ENCODE assay signal across 25 mouse cellular contexts in genomic region chr12:105753813-105754212, GRCm38 (mm10). TPM values are rescaled to one million over a fixed set of nuclear protein-coding genes. Genes with fewer than 3 reads are reported as not detected.
DNase-seq lines count a peak whose midpoint lies in the region; ATAC-seq and TF ChIP-seq lines count a peak whose summit lies in the region.
"Had no signal": no experiment of that assay in that cellular context is flagged by ENCODE, and none has a peak within 500 bp of the region (broad histone marks: within the 10 kb centered on the region; RNA-seq: fewer than 3 reads in every experiment).

No protein-coding gene starts in this region.

- TF ChIP-seq POLR2A in liver, adult 2 months (IDR thresholded peaks at IDR 0.05; ENCODE audit: extremely low read depth, insufficient read depth, low read length), result no peak
- no peak for TF ChIP-seq POLR2A in kidney, adult 2 months (IDR thresholded peaks at IDR 0.05; ENCODE audit: low read depth, low read length)

- H3K79me2 ChIP-seq in liver, adult 2 months (ENCODE audit: control insufficient read depth, insufficient read depth, low read length), result no peaks in the 10 kb centered on the region

- DNase-seq in liver, adult 2 months (ENCODE audit: extremely low read depth, low read depth, low spot score), result peak; percentile 99
- DNase-seq in kidney, adult 2 months, result peak; percentile 91
- DNase-seq in kidney, postnatal 25 days, result peak; percentile 51 to 79
- DNase-seq in stomach, postnatal 0 days (ENCODE audit: low spot score), result peak; percentile 65
- DNase-seq in gastrocnemius, adult 8-10 months (ENCODE audit: low spot score in 2 of 2), result no peak
- no peak for DNase-seq in midbrain, embryonic 11.5 days (ENCODE audit: low spot score, missing footprints)
- no peak for DNase-seq in thymus, postnatal 14 days
- DNase-seq: B cell, adult 2 months; cerebellum, adult 2 months; gastrocnemius, postnatal 36 days; layer of hippocampus, postnatal 36 days; lung, embryonic 14.5 days; right cerebral cortex, postnatal 4 days; thymus, adult 2 months had no signal

- no peak overlapping the region for H3K4me2 ChIP-seq in liver, embryonic 12.5 days
- no peak overlapping the region for H3K4me2 ChIP-seq in stomach, postnatal 0 days (replicated peaks; ENCODE audit: low read depth)
- H3K4me2 ChIP-seq in midbrain, embryonic 11.5 days, result no peak overlapping the region
- H3K4me2 ChIP-seq: forebrain, embryonic 12.5 days; limb, embryonic 13.5 days; lung, embryonic 14.5 days; neural tube, embryonic 12.5 days had no signal

- peak overlapping the region; percentile 2; the same call in 1 of the 2 replicates for H3K4me3 ChIP-seq in liver, adult 2 months (ENCODE audit: insufficient read depth, low read depth, low read length)
- H3K4me3 ChIP-seq in liver, embryonic 12.5 days, result no peak overlapping the region
- no peak overlapping the region for H3K4me3 ChIP-seq in kidney, adult 2 months (ENCODE audit: insufficient read depth, low read depth, low read length)
- H3K4me3 ChIP-seq in stomach, postnatal 0 days (ENCODE audit: low read depth, low read length), result no peak overlapping the region
- no peak overlapping the region for H3K4me3 ChIP-seq in midbrain, embryonic 11.5 days (ENCODE audit: low read depth, low read length)
- H3K4me3 ChIP-seq: embryonic facial prominence, embryonic 10.5 days; forebrain, embryonic 12.5 days; heart, embryonic 10.5 days; hindbrain, embryonic 10.5 days; layer of hippocampus, adult 2 months; limb, embryonic 13.5 days; midbrain, embryonic 10.5 days; neural tube, embryonic 12.5 days had no signal

- ATAC-seq in liver, embryonic 12.5 days, result no peak
- peak; percentile 87 for ATAC-seq in stomach, postnatal 0 days (ENCODE audit: low FRiP score, low TSS enrichment)
- no peak for ATAC-seq in midbrain, embryonic 11.5 days (ENCODE audit: low FRiP score)

- TF ChIP-seq EP300 in stomach, postnatal 0 days (optimal IDR thresholded peaks at IDR 0.05), result no peak

- peak overlapping the region; percentile 97 for H3K27ac ChIP-seq in liver, adult 2 months (replicated peaks; ENCODE audit: insufficient read depth, low read depth, low read length)
- H3K27ac ChIP-seq in liver, embryonic 12.5 days, result no peak overlapping the region
- H3K27ac ChIP-seq in kidney, adult 2 months (ENCODE audit: insufficient read depth, low read depth, low read length), result peak overlapping the region; percentile 84
- H3K27ac ChIP-seq in stomach, postnatal 0 days (replicated peaks), result no peak overlapping the region
- H3K27ac ChIP-seq in midbrain, embryonic 11.5 days (ENCODE audit: low read depth, low read length), result no peak overlapping the region
- H3K27ac ChIP-seq: embryonic facial prominence, embryonic 10.5 days; forebrain, embryonic 12.5 days; hindbrain, embryonic 10.5 days; layer of hippocampus, adult 2 months; limb, embryonic 13.5 days; macrophage; midbrain, embryonic 10.5 days; neural tube, embryonic 12.5 days had no signal

- no peaks in the 10 kb centered on the region for H3K36me3 ChIP-seq in liver, adult 2 months (ENCODE audit: control insufficient read depth, insufficient read depth, low read length)
- no peaks in the 10 kb centered on the region for H3K36me3 ChIP-seq in liver, embryonic 12.5 days
- no peaks in the 10 kb centered on the region for H3K36me3 ChIP-seq in kidney, adult 2 months (ENCODE audit: control insufficient read depth, insufficient read depth, low read length)
- no peaks in the 10 kb centered on the region for H3K36me3 ChIP-seq in stomach, postnatal 0 days (ENCODE audit: control insufficient read depth, insufficient read depth, low read length)
- no peaks in the 10 kb centered on the region for H3K36me3 ChIP-seq in midbrain, embryonic 11.5 days (ENCODE audit: control insufficient read depth, insufficient read depth, low read length)
- H3K36me3 ChIP-seq: embryonic facial prominence, embryonic 10.5 days; forebrain, embryonic 12.5 days; hindbrain, embryonic 10.5 days; limb, embryonic 13.5 days; midbrain, embryonic 10.5 days; neural tube, embryonic 12.5 days had no signal

- no peaks in the 10 kb centered on the region for H3K27me3 ChIP-seq in liver, adult 2 months (ENCODE audit: control insufficient read depth, insufficient read depth, low read length)
- no peaks in the 10 kb centered on the region for H3K27me3 ChIP-seq in liver, embryonic 12.5 days (replicated peaks)
- H3K27me3 ChIP-seq in kidney, adult 2 months (replicated peaks; ENCODE audit: control insufficient read depth, insufficient read depth, low read length), result no peaks in the 10 kb centered on the region
- no peaks in the 10 kb centered on the region for H3K27me3 ChIP-seq in stomach, postnatal 0 days (ENCODE audit: control insufficient read depth, insufficient read depth, low read length)
- H3K27me3 ChIP-seq in midbrain, embryonic 11.5 days (ENCODE audit: control insufficient read depth, insufficient read depth, low read length), result no peaks in the 10 kb centered on the region
- H3K27me3 ChIP-seq: forebrain, embryonic 12.5 days; limb, embryonic 13.5 days; neural tube, embryonic 12.5 days had no signal

- TF ChIP-seq CTCF in liver, adult 2 months (IDR thresholded peaks at IDR 0.05; ENCODE audit: low read depth, low read length), result 0 out of 2 replicates have a peak, but pooled peaks have one; percentile 3
- no peak for TF ChIP-seq CTCF in kidney, adult 2 months (conservative IDR thresholded peaks at IDR 0.05; ENCODE audit: insufficient read depth, insufficient read length, low read depth, low read length)
- no peak for TF ChIP-seq CTCF in stomach, postnatal 0 days (IDR thresholded peaks at IDR 0.05; ENCODE audit: low read depth)

- WGBS in liver, adult 2 months, result 34% methylated on average over 10 of the region's 10 CpGs
- 71% methylated on average over 10 of the region's 10 CpGs for WGBS in liver, embryonic 12.5 days (ENCODE audit: insufficient replicate concordance)
- WGBS in kidney, adult 2 months, result 40% methylated on average over 10 of the region's 10 CpGs
- 41% methylated on average over 10 of the region's 10 CpGs for WGBS in stomach, postnatal 0 days
- WGBS in midbrain, embryonic 11.5 days, result 93% methylated on average over 10 of the region's 10 CpGs

- peaks cover 18% of the 10 kb centered on the region for H3K4me1 ChIP-seq in liver, adult 2 months (ENCODE audit: control insufficient read depth, insufficient read depth, low read length)
- peaks cover 23% of the 10 kb centered on the region for H3K4me1 ChIP-seq in liver, embryonic 12.5 days
- peaks cover 7% of the 10 kb centered on the region; the same call in 1 of the 2 replicates for H3K4me1 ChIP-seq in kidney, adult 2 months (ENCODE audit: control insufficient read depth, insufficient read depth, low read length)
- H3K4me1 ChIP-seq in stomach, postnatal 0 days (replicated peaks; ENCODE audit: control insufficient read depth, insufficient read depth), result no peaks in the 10 kb centered on the region
- peaks cover 5% of the 10 kb centered on the region for H3K4me1 ChIP-seq in midbrain, embryonic 11.5 days (ENCODE audit: control insufficient read depth, insufficient read depth, low read length)
- H3K4me1 ChIP-seq: limb, embryonic 13.5 days; neural tube, embryonic 12.5 days had no signal

- H3K9ac ChIP-seq in liver, adult 2 months (ENCODE audit: low read depth, low read length), result peak overlapping the region; percentile 67
- no peak overlapping the region for H3K9ac ChIP-seq in liver, embryonic 12.5 days
- no peak overlapping the region for H3K9ac ChIP-seq in stomach, postnatal 0 days (ENCODE audit: low read length)
- no peak overlapping the region for H3K9ac ChIP-seq in midbrain, embryonic 11.5 days (ENCODE audit: low read length)
- H3K9ac ChIP-seq: forebrain, embryonic 12.5 days; limb, embryonic 13.5 days; lung, embryonic 14.5 days; neural tube, embryonic 12.5 days had no signal

- H3K9me3 ChIP-seq in liver, embryonic 12.5 days (replicated peaks), result no peaks in the 10 kb centered on the region
- H3K9me3 ChIP-seq in stomach, postnatal 0 days (ENCODE audit: control insufficient read depth, low read length), result no peaks in the 10 kb centered on the region
- no peaks in the 10 kb centered on the region for H3K9me3 ChIP-seq in midbrain, embryonic 11.5 days (ENCODE audit: control insufficient read depth, low read length)
- H3K9me3 ChIP-seq: embryonic facial prominence, embryonic 10.5 days; heart, embryonic 10.5 days; limb, embryonic 13.5 days; midbrain, embryonic 10.5 days; neural tube, embryonic 12.5 days had no signal

RNA-seq across cellular contexts. Expression of gene Papola, which starts 30.7 kb away (rescaled TPM):
- total RNA-seq in liver, adult 2 months (2014; rRNA removed), result 65.0 and 68.4 TPM in 2 replicates
- 40.0 and 42.0 TPM in 2 replicates for polyA plus RNA-seq in liver, adult 2 months (2012; rRNA removed)
- 176 and 181 TPM in 2 replicates for polyA plus RNA-seq in liver, embryonic 12.5 days (2016; fragmentation: Nextera tagmentation; extraction: Ambion mirVana)
- polyA plus RNA-seq in kidney, adult 2 months (2012; rRNA removed), result 51.4 and 57.7 TPM in 2 replicates
- 104 and 105 TPM in 2 replicates for polyA plus RNA-seq in stomach, postnatal 0 days (2015; fragmentation: Nextera tagmentation; extraction: Ambion mirVana)
- 10 to 100 TPM; 58.1 to 82.8 (median 62.0) TPM for total RNA-seq in gastrocnemius, adult 8-10 months (2022)
- 253 and 285 TPM in 2 replicates for polyA plus RNA-seq in midbrain, embryonic 11.5 days (2014; fragmentation: Nextera tagmentation; extraction: Ambion mirVana)

RNA-seq across cellular contexts. Expression of gene Ak7, which starts 48.0 kb away (rescaled TPM):
- total RNA-seq in liver, adult 2 months (2014; rRNA removed), result 0.09 and 0.13 TPM in 2 replicates
- 0.05 TPM in 1 of 2 replicates, not detected in the other for polyA plus RNA-seq in liver, adult 2 months (2012; rRNA removed)
- 0.05 and 0.06 TPM in 2 replicates for polyA plus RNA-seq in liver, embryonic 12.5 days (2016; fragmentation: Nextera tagmentation; extraction: Ambion mirVana)
- 0.86 and 0.94 TPM in 2 replicates for polyA plus RNA-seq in kidney, adult 2 months (2012; rRNA removed)
- polyA plus RNA-seq in stomach, postnatal 0 days (2015; fragmentation: Nextera tagmentation; extraction: Ambion mirVana), result 0.08 and 0.12 TPM in 2 replicates
- total RNA-seq in gastrocnemius, adult 8-10 months (2022), result not detected
- polyA plus RNA-seq in midbrain, embryonic 11.5 days (2014; fragmentation: Nextera tagmentation; extraction: Ambion mirVana), result 0.16 TPM in 1 of 2 replicates, not detected in the other
- total RNA-seq: gastrocnemius, postnatal 36 days; monocyte, adult 5-6 weeks had no signal
- polyA plus RNA-seq: lung, embryonic 14.5 days; macrophage had no signal

Comparison
In these comparisons a context has a peak if more than half of its experiments do, and no peak if none do; other contexts are left out.
1. H3K27ac ChIP-seq: peak in liver, adult 2 months (single experiment) and kidney, adult 2 months (single experiment); none in liver, embryonic 12.5 days (single experiment), stomach, postnatal 0 days (single experiment) and midbrain, embryonic 11.5 days (single experiment).
2. DNase-seq: peak in liver, adult 2 months (single experiment), kidney, adult 2 months (single experiment), kidney, postnatal 25 days (2 of 2) and stomach, postnatal 0 days (single experiment); none in gastrocnemius, adult 8-10 months (0 of 2), midbrain, embryonic 11.5 days (single experiment) and thymus, postnatal 14 days (single experiment).